Mouse (Mus musculus) heart, adult 2 months (tissue): ENCODE data around the gene Gtpbp2. TPM values are rescaled to one million over a fixed set of nuclear protein-coding genes. Genes with fewer than 3 reads are reported as not detected.

Experiments used
- DNase-seq, 2 experiments: peaks; one replicate each; pipeline ENCODE4 v3.0.0; 2021
- H3K27ac ChIP-seq: fragments of 200-600 bp; 2 replicates; pipeline ENCODE4 v1.8.1; 2022
- H3K27me3 ChIP-seq: fragments of 200-500 bp; 2 replicates; pipeline ENCODE4 v1.6.1; 2012; ENCODE audit warnings: mild to moderate bottlenecking, low read length, inconsistent platforms, mixed read lengths; ENCODE audit not compliant: control insufficient read depth, insufficient read depth
- H3K36me3 ChIP-seq: fragments of 200-500 bp; 2 replicates; pipeline ENCODE4 v1.6.1; 2012; ENCODE audit warnings: low read length, inconsistent platforms; ENCODE audit not compliant: control insufficient read depth, insufficient read depth
- H3K4me1 ChIP-seq: fragments of 200-500 bp; 2 replicates; pipeline ENCODE4 v1.6.1; 2011; ENCODE audit warnings: low read length; ENCODE audit not compliant: control insufficient read depth, insufficient read depth
- H3K4me3 ChIP-seq: fragments of 200-600 bp; 2 replicates; pipeline ENCODE4 v1.8.1; 2022
- H3K79me2 ChIP-seq: fragments of 200-500 bp; replicated peaks from 2 replicates; pipeline ENCODE4 v1.6.1; 2012; ENCODE audit warnings: mild to moderate bottlenecking, inconsistent platforms, low read length, moderate library complexity, mixed read lengths; ENCODE audit not compliant: control insufficient read depth, insufficient read depth
- H3K9ac ChIP-seq: fragments of 200-500 bp; 2 replicates; pipeline ENCODE4 v1.6.1; 2012; ENCODE audit warnings: low read depth, mild to moderate bottlenecking, control low read depth, inconsistent platforms, low read length, mixed read lengths
- CTCF ChIP-seq: fragments of 200-600 bp; IDR thresholded peaks from 2 replicates; pipeline ENCODE4 v1.8.1; 2022; ENCODE audit warnings: antibody characterized with exemption, mild to moderate bottlenecking, moderate library complexity
- EP300 ChIP-seq: fragments of 200-500 bp; IDR thresholded peaks from 2 replicates; pipeline ENCODE4 v1.6.1; 2011; ENCODE audit warnings: low read depth, low read length, control low read depth; ENCODE audit not compliant: insufficient read depth
- POLR2A ChIP-seq: fragments of 200-500 bp; IDR thresholded peaks from 2 replicates; pipeline ENCODE4 v1.6.1; 2011; ENCODE audit warnings: mild to moderate bottlenecking, low read depth, low read length, control low read depth; ENCODE audit not compliant: insufficient read depth
- WGBS: fragments of 180-500 bp; shearing (Covaris S2); methylation state at CpG from one replicate; pipeline ENCODE4 v1.1.7; 2018; 5-methylcytosine and 5-hydroxymethylcytosine counted together
- intact Hi-C: fragments of 180-260 bp; cut with DNase I; formaldehyde crosslinking; loops from one replicate; pipeline ENCODE4 v1.15.1; 2025
- polyA plus RNA-seq: library from polyadenylated mRNA; depleted of rRNA; stranded (reverse); fragments of >200 nt; gene quantifications from 2 replicates; pipeline ENCODE4 v1.2.3, GENCODE M21; 2012; rRNA removed
- total RNA-seq, 2 experiments: library from RNA; stranded (reverse); gene quantifications; 2 replicates each; pipeline ENCODE4 v1.2.3; 2021

Gene Gtpbp2
- total and polyA plus RNA-seq, 3 experiments = 55.2 to 94.4 (median 57.3) TPM

DNA sequence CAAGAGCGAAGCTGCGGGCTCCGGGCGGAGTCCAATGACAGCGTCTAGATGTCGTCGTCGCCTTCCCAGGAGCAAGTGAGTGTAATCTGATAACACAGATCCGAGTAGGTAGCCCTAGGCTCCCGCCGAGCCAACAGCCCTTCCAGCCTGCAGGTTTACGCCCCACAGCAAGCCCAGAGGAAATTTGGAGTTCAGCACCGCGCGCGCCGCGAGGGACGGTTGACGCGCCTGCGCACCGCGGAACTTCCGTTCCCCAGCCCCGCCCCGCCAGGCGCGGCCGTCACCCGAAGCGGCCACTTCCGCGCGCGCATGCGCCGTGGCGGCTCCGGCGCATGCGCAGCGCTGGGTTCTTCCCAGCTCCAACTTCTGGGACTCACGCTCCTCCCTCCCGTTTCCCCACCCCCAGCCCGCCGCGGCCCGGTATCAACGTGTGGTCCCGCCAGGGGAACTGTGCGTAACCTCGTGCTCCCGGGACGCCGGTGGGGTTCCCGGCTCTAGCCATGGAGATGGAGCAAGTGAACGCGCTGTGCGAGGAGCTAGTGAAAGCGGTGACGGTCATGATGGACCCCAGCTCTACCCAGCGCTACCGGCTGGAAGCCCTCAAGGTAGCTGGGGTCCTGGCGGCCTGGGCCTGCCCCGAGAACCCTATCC, 41.7 kb downstream of the Gtpbp2 start, which contains the start of the genes Polh and Xpo5:
TSS of gene Polh (minus strand) at position 225 of the 651 bp plus-strand sequence.
TSS of gene Xpo5 (plus strand) at position 362 of the 651 bp plus-strand sequence.
- peaks cover 7% of the 10 kb centered on the region for H3K36me3 ChIP-seq
- intact Hi-C loops = loop anchor here (2.0 to 5.0 kb wide), 2 partner anchors 35 to 44 kb away; no protein-coding TSS in a partner anchor
- H3K27ac ChIP-seq = peak within 1 kb of the TSS; percentile 76
- peak within 1 kb of the TSS; percentile 88 for H3K9ac ChIP-seq
- WGBS = under 1% methylated on average over 66 of the region's 66 CpGs
- no peaks in the 10 kb centered on the region for H3K79me2 ChIP-seq
- peaks cover 2% of the 10 kb centered on the region for H3K4me1 ChIP-seq
- peak within 1 kb of the TSS; percentile 74 for H3K4me3 ChIP-seq
- DNase-seq = peak; percentile 95
- TF ChIP-seq POLR2A (peak; percentile 83), CTCF (peak; percentile 34), EP300 (no peak)
- no peaks in the 10 kb centered on the region for H3K27me3 ChIP-seq

DNA sequence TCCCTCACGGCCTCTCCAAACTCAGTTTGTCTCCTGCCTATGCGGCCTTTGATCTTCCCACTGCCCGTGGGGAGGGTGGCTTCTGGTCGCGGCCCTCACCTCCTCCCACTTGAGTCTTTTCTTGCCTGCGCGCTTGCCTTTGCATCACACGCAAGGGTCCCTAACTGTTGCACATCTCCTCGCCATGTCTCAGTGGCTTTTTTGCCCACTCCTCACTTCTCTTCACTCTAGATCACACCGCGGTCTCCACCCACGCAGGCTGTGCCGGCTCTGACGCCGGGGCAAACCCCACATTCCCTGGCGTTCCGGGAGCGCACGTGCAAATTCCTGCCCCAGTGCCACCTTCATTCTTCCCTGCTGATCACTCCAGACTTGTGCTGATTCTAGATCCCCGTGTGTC, 42.2 kb downstream of the Gtpbp2 start:
- H3K27me3 ChIP-seq = no peaks in the 10 kb centered on the region
- peaks cover 2% of the 10 kb centered on the region for H3K4me1 ChIP-seq
- H3K79me2 ChIP-seq = no peaks in the 10 kb centered on the region
- peaks cover 7% of the 10 kb centered on the region for H3K36me3 ChIP-seq
- intact Hi-C loops = loop anchor here (2.0 to 5.0 kb wide), 2 partner anchors 36 to 44 kb away; no protein-coding TSS in a partner anchor
- peak overlapping the region; percentile 88 for H3K9ac ChIP-seq
- H3K27ac ChIP-seq = peak overlapping the region; percentile 70
- H3K4me3 ChIP-seq = peak overlapping the region; percentile 74
- DNase-seq = no peak
- under 1% methylated on average over 20 of the region's 20 CpGs for WGBS
- no peak for TF ChIP-seq EP300
- TF ChIP-seq POLR2A = no peak
- TF ChIP-seq CTCF = no peak

DNA sequence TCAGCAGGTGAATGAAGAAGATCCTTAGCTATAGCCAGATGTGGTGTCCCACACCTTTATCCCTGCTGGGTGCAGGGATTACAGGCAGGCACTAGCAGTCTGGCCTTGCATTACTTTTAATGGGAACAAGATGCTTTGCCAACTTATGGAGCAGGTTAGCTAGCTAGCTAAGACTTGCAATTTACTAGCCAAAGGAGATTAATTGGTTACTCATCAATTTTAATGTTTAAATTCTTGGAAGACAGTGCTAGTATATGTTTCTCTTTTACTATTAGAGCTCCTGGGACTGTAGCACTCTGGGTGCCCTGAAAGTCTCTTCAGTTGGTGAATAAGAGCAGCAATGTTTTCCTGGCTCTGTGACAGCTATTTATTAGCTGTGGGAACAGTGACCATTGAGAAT, 45.8 kb downstream of the Gtpbp2 start:
- Histone ChIP-seq H3K27ac (no peak overlapping the region), H3K4me1 (peaks cover 2% of the 10 kb centered on the region), H3K9ac (no peak overlapping the region), H3K27me3 (no peaks in the 10 kb centered on the region), H3K36me3 (peaks cover 3% of the 10 kb centered on the region), H3K79me2 (no peaks in the 10 kb centered on the region), H3K4me3 (no peak overlapping the region)
- intact Hi-C loops = no loop called here
- no peak for DNase-seq
- no peak for TF ChIP-seq CTCF
- TF ChIP-seq EP300 = no peak
- TF ChIP-seq POLR2A = no peak

- H3K4me3 ChIP-seq = no peak overlapping the region
- H3K36me3 ChIP-seq = no peaks in the 10 kb centered on the region
- WGBS = 90% methylated on average over 3 of the region's 3 CpGs
- no peak overlapping the region for H3K27ac ChIP-seq
- H3K4me1 ChIP-seq = no peaks in the 10 kb centered on the region
- no peak for DNase-seq
- H3K27me3 ChIP-seq = no peaks in the 10 kb centered on the region
- TF ChIP-seq CTCF (no peak), POLR2A (no peak), EP300 (no peak)
- H3K9ac ChIP-seq = no peak overlapping the region
- intact Hi-C loops = no loop called here
- no peaks in the 10 kb centered on the region for H3K79me2 ChIP-seq
Observed at GRCm38 (mm10) chr17:46210550-46210949, 49.7 kb downstream of the Gtpbp2 start.

Other genes starting within 250 kb of the Gtpbp2 start
- gene Vegfa, start 128.7 kb upstream of the Gtpbp2 start, total RNA-seq = 100 to 1,000 TPM; 207 to 328 TPM
- 384 and 618 TPM in 2 replicates for gene Vegfa, start 128.7 kb upstream of the Gtpbp2 start, polyA plus RNA-seq
- gene Mrps18a, start 50.0 kb upstream of the Gtpbp2 start, total RNA-seq = 100 to 1,000 TPM; 128 to 140 TPM
- gene Mrps18a, start 50.0 kb upstream of the Gtpbp2 start, polyA plus RNA-seq = 99.4 and 99.6 TPM in 2 replicates
- gene Rsph9, start 16.8 kb upstream of the Gtpbp2 start, total RNA-seq = 1 to 10 TPM; 1.0 to 1.4 TPM
- 1.7 and 2.4 TPM in 2 replicates for gene Rsph9, start 16.8 kb upstream of the Gtpbp2 start, polyA plus RNA-seq
- 10 to 100 TPM; 17.1 to 24.1 TPM for gene Mad2l1bp, start 7.5 kb upstream of the Gtpbp2 start, total RNA-seq
- 21.0 and 27.1 TPM in 2 replicates for gene Mad2l1bp, start 7.5 kb upstream of the Gtpbp2 start, polyA plus RNA-seq
- 1 to 10 TPM; 8.2 to 8.3 TPM for gene Polh, start 41.6 kb downstream of the Gtpbp2 start, total RNA-seq
- gene Polh, start 41.6 kb downstream of the Gtpbp2 start, polyA plus RNA-seq = 3.5 and 4.6 TPM in 2 replicates
- 10 to 100 TPM; 21.5 to 22.0 TPM for gene Xpo5, start 41.8 kb downstream of the Gtpbp2 start, total RNA-seq
- gene Xpo5, start 41.8 kb downstream of the Gtpbp2 start, polyA plus RNA-seq = 14.2 and 21.5 TPM in 2 replicates
- gene Polr1c, start 87.0 kb downstream of the Gtpbp2 start, total RNA-seq = 10 to 100 TPM; 20.2 to 24.7 TPM
- gene Polr1c, start 87.0 kb downstream of the Gtpbp2 start, polyA plus RNA-seq = 19.1 and 25.8 TPM in 2 replicates
- gene Yipf3, start 87.0 kb downstream of the Gtpbp2 start, total RNA-seq = 10 to 100 TPM; 72.4 to 82.8 TPM
- 136 and 142 TPM in 2 replicates for gene Yipf3, start 87.0 kb downstream of the Gtpbp2 start, polyA plus RNA-seq
- under 1 TPM; 0.21 to 0.34 TPM for gene Lrrc73, start 92.5 kb downstream of the Gtpbp2 start, total RNA-seq
- gene Lrrc73, start 92.5 kb downstream of the Gtpbp2 start, polyA plus RNA-seq = 0.59 and 0.70 TPM in 2 replicates
- gene Tjap1, start 122.0 kb downstream of the Gtpbp2 start, total RNA-seq = 10 to 100 TPM; 28.3 to 34.7 TPM
- gene Tjap1, start 122.0 kb downstream of the Gtpbp2 start, polyA plus RNA-seq = 35.8 and 39.1 TPM in 2 replicates
- under 1 TPM; 0.23 to 0.39 TPM for gene Dlk2, start 136.4 kb downstream of the Gtpbp2 start, total RNA-seq
- gene Dlk2, start 136.4 kb downstream of the Gtpbp2 start, polyA plus RNA-seq = 0.35 and 0.74 TPM in 2 replicates
- 1 to 10 TPM; 3.9 to 4.0 TPM for gene Abcc10, start 167.3 kb downstream of the Gtpbp2 start, total RNA-seq
- gene Abcc10, start 167.3 kb downstream of the Gtpbp2 start, polyA plus RNA-seq = 9.1 and 13.4 TPM in 2 replicates
- 10 to 100 TPM; 14.9 to 15.6 TPM for gene Zfp318, start 222.7 kb downstream of the Gtpbp2 start, total RNA-seq
- 7.1 and 11.8 TPM in 2 replicates for gene Zfp318, start 222.7 kb downstream of the Gtpbp2 start, polyA plus RNA-seq